Mouse (Mus musculus) liver, embryonic 12.5 days (tissue): Measurements from ENCODE around the gene Notch2. TPM values are rescaled to one million over a fixed set of nuclear protein-coding genes. Genes with fewer than 3 reads are reported as not detected.

Source experiments
- ATAC-seq: fragments of 200-750 bp; cut with Nextera tagmentation; 2 replicates; pipeline ENCODE4 v1.8.0; 2017; ENCODE audit warnings: moderate number of reproducible peaks, mild to moderate bottlenecking, moderate library complexity
- H3K27ac ChIP-seq: fragments of 300-500 bp; sonication (generic); 2 replicates; pipeline ENCODE4 v1.5.1; 2016; ENCODE audit warnings: mild to moderate bottlenecking
- H3K27me3 ChIP-seq: fragments of 300-500 bp; sonication (generic); replicated peaks from 2 replicates; pipeline ENCODE4 v1.6.1; 2016; ENCODE audit warnings: mild to moderate bottlenecking, moderate library complexity
- H3K36me3 ChIP-seq: fragments of 300-500 bp; sonication (generic); 2 replicates; pipeline ENCODE4 v1.6.1; 2016; ENCODE audit warnings: mild to moderate bottlenecking, moderate library complexity
- H3K4me1 ChIP-seq: fragments of 300-500 bp; sonication (generic); 2 replicates; pipeline ENCODE4 v1.6.1; 2016
- H3K4me2 ChIP-seq: fragments of 300-500 bp; sonication (generic); 2 replicates; pipeline ENCODE4 v1.6.1; 2016; ENCODE audit warnings: mild to moderate bottlenecking, moderate library complexity
- H3K4me3 ChIP-seq: fragments of 300-500 bp; sonication (generic); 2 replicates; pipeline ENCODE4 v1.5.1; 2016; ENCODE audit warnings: mild to moderate bottlenecking, moderate library complexity
- H3K9ac ChIP-seq: fragments of 300-500 bp; sonication (generic); 2 replicates; pipeline ENCODE4 v1.6.1; 2016; ENCODE audit warnings: mild to moderate bottlenecking, moderate library complexity
- H3K9me3 ChIP-seq: fragments of 300-500 bp; sonication (generic); replicated peaks from 2 replicates; pipeline ENCODE4 v1.6.1; 2016; ENCODE audit warnings: mild to moderate bottlenecking, moderate library complexity
- WGBS: fragments of 180-500 bp; shearing (Covaris S2); methylation state at CpG from one replicate; pipeline ENCODE4 v1.1.7; 2016; ENCODE audit not compliant: insufficient replicate concordance; 5-methylcytosine and 5-hydroxymethylcytosine counted together
- polyA plus RNA-seq: library from polyadenylated mRNA; unstranded; fragments of >200 nt; fragmentation: Nextera tagmentation; extraction: Ambion mirVana; gene quantifications from 2 replicates; pipeline ENCODE4 v1.2.1, GENCODE M21; 2016

Gene Notch2
- polyA plus RNA-seq, 1 experiment from 2014 or later: 8.7 TPM

DNA sequence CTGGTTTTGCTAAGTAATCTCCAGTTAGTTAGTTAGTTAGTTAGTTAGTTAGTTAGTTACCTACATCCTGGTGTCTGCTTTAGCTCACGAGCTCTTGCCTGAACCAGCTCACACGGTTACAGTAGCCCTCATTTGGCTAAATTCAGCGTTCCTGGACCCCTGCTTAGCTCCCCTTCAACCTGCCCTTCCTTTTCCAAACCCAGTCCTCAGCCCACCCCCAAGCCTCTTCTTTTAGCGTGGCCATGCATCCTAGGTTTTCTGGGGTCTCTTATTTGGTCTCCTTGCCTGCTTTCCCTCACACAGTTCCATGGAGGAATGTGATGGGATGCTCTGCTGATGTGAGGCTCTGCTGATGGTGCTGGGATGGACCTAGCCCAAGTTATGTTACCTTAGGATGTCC is 145.3 kb downstream of the Notch2 start:
- Histone ChIP-seq H3K27ac (no peak overlapping the region), H3K4me2 (no peak overlapping the region), H3K27me3 (no peaks in the 10 kb centered on the region), H3K36me3 (no peaks in the 10 kb centered on the region), H3K9me3 (no peaks in the 10 kb centered on the region), H3K4me1 (no peaks in the 10 kb centered on the region), H3K9ac (no peak overlapping the region), H3K4me3 (no peak overlapping the region)
- no peak for ATAC-seq
- 57% methylated on average over 4 of the region's 4 CpGs for WGBS

DNA sequence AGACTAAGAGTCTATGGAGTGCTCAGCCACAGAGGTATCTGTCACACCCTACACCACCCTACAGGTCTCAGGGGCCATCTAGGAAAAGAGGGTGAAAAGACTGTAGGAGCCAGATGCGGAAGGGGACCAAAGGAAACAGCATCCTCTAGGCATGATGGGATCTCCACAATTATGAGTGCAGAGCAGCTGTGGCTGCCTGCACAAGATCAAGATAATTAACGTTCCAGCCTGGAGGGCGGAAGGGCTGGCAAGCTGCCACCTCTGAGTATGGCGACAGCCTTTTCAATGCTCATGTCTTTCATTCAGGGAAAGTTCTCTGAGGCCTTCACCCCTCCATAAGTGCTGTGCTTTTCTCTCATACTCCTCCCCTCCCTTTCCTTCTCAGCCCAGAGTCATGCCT is 146.0 kb downstream of the Notch2 start:
- no peak for ATAC-seq
- no peak overlapping the region for H3K4me2 ChIP-seq
- no peak overlapping the region for H3K4me3 ChIP-seq
- no peaks in the 10 kb centered on the region for H3K27me3 ChIP-seq
- WGBS: 63% methylated on average over 4 of the region's 4 CpGs
- no peaks in the 10 kb centered on the region for H3K4me1 ChIP-seq
- H3K9me3 ChIP-seq: no peaks in the 10 kb centered on the region
- no peak overlapping the region for H3K27ac ChIP-seq
- H3K36me3 ChIP-seq: no peaks in the 10 kb centered on the region
- H3K9ac ChIP-seq: no peak overlapping the region

DNA sequence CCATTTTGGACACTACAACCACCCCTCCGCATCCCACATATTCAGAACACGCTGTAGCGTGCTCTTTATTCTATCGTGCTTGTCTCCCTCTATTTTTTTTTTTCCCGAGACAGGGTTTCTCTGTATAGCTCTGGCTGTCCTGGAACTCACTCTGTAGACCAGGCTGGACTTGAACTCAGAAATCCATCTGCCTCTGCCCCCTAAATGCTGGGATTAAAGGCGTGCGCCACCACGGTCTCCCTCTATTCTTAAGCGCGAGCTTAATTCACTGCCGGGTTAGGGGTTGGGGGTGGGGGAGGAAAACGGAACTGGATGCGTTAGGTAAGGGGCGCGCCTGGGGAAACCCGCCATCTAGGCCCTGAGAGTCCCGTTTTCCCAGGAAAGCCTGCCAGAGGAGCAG is 147.0 kb downstream of the Notch2 start, which contains the start of gene Adam30:
Gene Adam30 (plus strand): TSS at position 301 of the 400 bp plus-strand sequence.
- Histone ChIP-seq H3K27me3 (no peaks in the 10 kb centered on the region), H3K4me3 (no peak within 1 kb of the TSS), H3K27ac (no peak within 1 kb of the TSS), H3K4me1 (no peaks in the 10 kb centered on the region), H3K36me3 (no peaks in the 10 kb centered on the region), H3K9me3 (no peaks in the 10 kb centered on the region), H3K4me2 (no peak within 1 kb of the TSS), H3K9ac (no peak within 1 kb of the TSS)
- no peak for ATAC-seq
- 76% methylated on average over 17 of the region's 17 CpGs for WGBS

DNA sequence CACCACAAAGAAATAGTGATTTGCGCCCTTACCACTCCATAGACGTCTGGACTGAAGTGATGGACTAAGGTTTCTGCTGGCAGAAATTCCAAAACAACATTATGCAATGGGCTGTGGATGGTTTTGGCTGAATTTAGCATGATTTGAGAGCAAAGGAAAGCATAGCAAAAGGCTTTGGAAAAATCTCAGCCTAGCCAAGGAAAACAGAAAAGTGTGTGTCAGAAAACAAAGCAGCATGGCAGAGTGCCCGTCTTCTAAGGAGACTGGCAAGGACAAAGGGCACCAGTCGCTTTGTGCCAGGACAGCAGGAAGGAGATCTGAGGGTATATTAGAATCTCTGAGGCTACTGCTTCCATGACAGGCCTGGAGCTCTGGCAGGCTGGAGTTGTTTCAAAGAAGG is 165.0 kb downstream of the Notch2 start:
- H3K27ac ChIP-seq: no peak overlapping the region
- H3K9ac ChIP-seq: no peak overlapping the region
- no peaks in the 10 kb centered on the region for H3K4me1 ChIP-seq
- no peak for ATAC-seq
- WGBS: 68% methylated on average over 4 of the region's 4 CpGs
- no peaks in the 10 kb centered on the region for H3K27me3 ChIP-seq
- no peak overlapping the region for H3K4me3 ChIP-seq
- no peaks in the 10 kb centered on the region for H3K36me3 ChIP-seq
- no peaks in the 10 kb centered on the region for H3K9me3 ChIP-seq
- H3K4me2 ChIP-seq: no peak overlapping the region

DNA sequence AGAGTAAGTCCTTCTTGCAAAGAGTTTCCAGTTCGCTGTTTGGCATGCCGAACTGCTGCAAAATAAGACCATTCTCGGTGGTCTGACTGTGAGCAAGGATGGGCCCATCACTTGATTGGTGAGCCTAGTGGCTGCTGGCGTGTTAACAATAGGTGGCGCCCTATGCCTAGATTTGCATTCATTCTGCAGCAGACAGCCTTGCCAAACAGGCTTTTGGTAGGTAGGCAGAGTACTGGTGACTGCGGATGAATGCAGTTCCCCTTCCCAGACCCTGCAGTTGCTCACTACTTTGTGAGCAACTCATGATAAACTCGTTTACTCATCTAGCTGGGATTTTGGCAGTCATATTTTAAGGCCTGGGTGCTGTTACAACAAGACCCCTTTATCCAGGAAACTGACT is 167.5 kb downstream of the Notch2 start:
- H3K4me2 ChIP-seq: no peak overlapping the region
- no peak overlapping the region for H3K4me3 ChIP-seq
- H3K4me1 ChIP-seq: no peaks in the 10 kb centered on the region
- H3K36me3 ChIP-seq: no peaks in the 10 kb centered on the region
- H3K9me3 ChIP-seq: no peaks in the 10 kb centered on the region
- H3K27me3 ChIP-seq: no peaks in the 10 kb centered on the region
- no peak overlapping the region for H3K9ac ChIP-seq
- ATAC-seq: 0 out of 2 replicates have a peak, but pooled peaks have one; percentile 32
- 20% methylated on average over 7 of the region's 7 CpGs for WGBS
- H3K27ac ChIP-seq: no peak overlapping the region

DNA sequence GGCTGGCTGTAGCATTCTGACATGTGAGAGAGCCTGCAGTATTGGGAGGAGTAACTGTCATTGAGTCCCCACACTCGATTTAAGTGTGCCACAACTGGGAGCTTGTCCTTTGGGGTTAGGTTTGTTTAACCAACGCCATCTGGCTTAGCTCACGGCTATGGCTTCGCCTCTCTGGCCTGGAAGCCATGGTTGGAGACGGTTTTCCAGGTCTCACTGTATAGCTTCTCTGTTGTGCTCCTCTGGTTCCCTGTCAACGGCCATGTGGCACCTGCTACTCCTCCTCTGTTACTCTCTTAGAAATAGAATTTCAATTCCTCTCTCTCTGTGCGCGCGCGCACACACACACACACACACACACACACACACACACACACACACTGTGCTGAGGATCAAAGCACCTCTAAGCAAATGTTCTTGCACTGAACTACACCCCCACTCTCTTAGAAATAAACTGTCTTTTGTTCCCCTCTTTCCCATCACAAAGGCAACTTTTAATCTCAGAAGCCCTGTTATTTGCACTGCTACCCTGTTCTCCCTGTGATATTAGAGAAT is 171.9 kb downstream of the Notch2 start:
- ATAC-seq: no peak
- 69% methylated on average over 10 of the region's 10 CpGs for WGBS
- H3K9ac ChIP-seq: no peak overlapping the region
- H3K4me3 ChIP-seq: no peak overlapping the region
- no peaks in the 10 kb centered on the region for H3K4me1 ChIP-seq
- no peak overlapping the region for H3K27ac ChIP-seq
- H3K9me3 ChIP-seq: no peaks in the 10 kb centered on the region
- no peaks in the 10 kb centered on the region for H3K36me3 ChIP-seq
- H3K4me2 ChIP-seq: no peak overlapping the region
- H3K27me3 ChIP-seq: no peaks in the 10 kb centered on the region

DNA sequence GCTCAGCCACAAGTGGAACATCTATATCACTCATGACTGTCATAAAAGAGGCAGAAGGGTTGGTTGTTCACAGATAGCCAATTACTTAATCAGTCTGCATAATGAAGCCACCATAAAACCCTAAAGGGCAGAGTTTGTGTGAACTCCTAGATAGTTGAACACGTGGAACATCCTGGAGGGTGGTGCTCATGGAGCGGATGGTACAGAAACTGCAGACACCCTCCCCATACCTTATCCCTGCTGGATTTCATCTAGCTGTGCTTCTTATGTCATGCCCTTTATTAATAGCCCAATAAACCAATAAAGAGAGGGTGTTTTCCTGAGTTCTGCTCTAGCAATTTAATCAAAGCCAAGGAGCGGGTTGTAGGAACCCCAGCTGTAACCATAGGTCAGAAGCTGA is 174.4 kb downstream of the Notch2 start:
- no peaks in the 10 kb centered on the region for H3K36me3 ChIP-seq
- H3K9me3 ChIP-seq: no peaks in the 10 kb centered on the region
- ATAC-seq: no peak
- no peaks in the 10 kb centered on the region for H3K27me3 ChIP-seq
- H3K27ac ChIP-seq: no peak overlapping the region
- H3K4me3 ChIP-seq: no peak overlapping the region
- H3K9ac ChIP-seq: no peak overlapping the region
- H3K4me1 ChIP-seq: no peaks in the 10 kb centered on the region
- 69% methylated on average over 3 of the region's 3 CpGs for WGBS
- H3K4me2 ChIP-seq: no peak overlapping the region

DNA sequence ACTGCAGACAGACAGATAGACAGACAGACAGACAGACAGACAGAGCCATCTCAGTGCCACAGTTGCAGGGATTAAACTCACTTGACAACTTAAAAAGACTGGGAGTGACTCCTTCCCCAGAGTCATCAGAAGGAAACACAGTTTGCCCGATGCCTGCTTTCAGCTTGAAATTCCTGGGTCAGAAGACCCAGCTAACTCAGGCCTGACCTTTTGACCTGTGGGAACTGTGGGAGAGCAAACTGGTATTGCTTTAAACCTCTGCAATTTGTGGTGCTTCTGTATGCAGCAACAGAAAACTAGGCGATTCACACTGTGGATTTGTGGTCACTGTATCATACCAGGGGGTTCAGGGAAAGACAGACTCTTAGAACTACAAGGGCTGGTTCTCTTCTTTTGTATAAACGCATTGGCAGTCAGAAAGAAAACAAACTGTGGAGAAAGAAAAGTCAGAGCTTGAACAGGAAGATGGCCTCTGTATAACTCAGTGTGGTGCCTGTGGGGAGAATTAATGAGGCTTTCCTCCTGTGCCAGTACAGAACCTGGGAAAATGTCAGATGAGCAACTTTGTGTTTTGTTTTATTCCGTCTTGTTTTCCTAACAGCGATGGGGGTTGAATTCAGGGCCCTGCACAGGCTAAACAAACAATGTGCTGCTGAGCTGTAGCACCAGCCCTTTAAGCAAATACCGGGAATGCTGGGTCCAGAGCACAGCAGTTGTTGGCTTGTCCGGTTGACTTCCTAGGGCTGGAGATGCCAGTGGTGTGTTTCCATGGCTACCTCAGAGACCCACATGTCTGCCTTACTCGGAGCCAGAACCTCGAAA is 184.6 kb downstream of the Notch2 start:
- H3K27ac ChIP-seq: peak overlapping the region; percentile 61; the same call in 1 of the 2 replicates
- 45% methylated on average over 9 of the region's 9 CpGs for WGBS
- peak; percentile 70 for ATAC-seq

DNA sequence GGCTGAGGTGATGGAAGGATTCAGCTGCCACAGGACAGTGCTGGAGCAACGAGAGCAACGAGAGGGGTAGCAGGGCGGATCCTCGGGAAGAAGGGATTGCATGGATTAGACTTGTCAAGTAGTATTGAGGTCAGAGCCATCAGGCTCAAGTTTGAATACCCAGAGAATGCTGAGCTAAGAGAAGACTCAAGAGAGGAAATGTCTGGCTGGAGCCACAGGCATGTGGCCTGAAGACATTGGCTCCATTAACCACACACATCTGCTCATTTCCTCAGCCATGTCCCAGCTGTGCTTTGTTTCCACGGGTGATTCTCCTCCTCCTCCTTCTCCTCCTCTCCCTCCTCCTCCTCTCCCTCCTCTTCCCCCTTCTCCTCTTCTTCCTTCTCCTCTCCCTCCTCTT is 186.4 kb downstream of the Notch2 start:
- Histone ChIP-seq H3K4me3 (no peak overlapping the region), H3K36me3 (no peaks in the 10 kb centered on the region), H3K4me2 (no peak overlapping the region), H3K27me3 (no peaks in the 10 kb centered on the region), H3K9me3 (no peaks in the 10 kb centered on the region), H3K4me1 (no peaks in the 10 kb centered on the region), H3K27ac (no peak overlapping the region), H3K9ac (no peak overlapping the region)
- ATAC-seq: no peak
- 48% methylated on average over 5 of the region's 5 CpGs for WGBS

More for the DNA sequence above, 184.6 kb downstream of the Notch2 start:
- Histone ChIP-seq H3K27me3 (no peaks in the 10 kb centered on the region), H3K4me3 (no peak overlapping the region), H3K36me3 (no peaks in the 10 kb centered on the region), H3K4me2 (no peak overlapping the region), H3K4me1 (no peaks in the 10 kb centered on the region), H3K9me3 (no peaks in the 10 kb centered on the region), H3K9ac (no peak overlapping the region)

Other genes starting within 250 kb of the Notch2 start
- gene Pde4dip, start 124.8 kb upstream of the Notch2 start, polyA plus RNA-seq: 8.9 and 9.9 TPM in 2 replicates
- 67.1 and 69.2 TPM in 2 replicates for gene Sec22b, start 112.3 kb upstream of the Notch2 start, polyA plus RNA-seq
- gene Adam30, start 147.1 kb downstream of the Notch2 start, polyA plus RNA-seq: not detected in 2 replicates
- not detected in 2 replicates for gene Reg4, start 208.6 kb downstream of the Notch2 start, polyA plus RNA-seq